Mouse (Mus musculus) heart, embryonic 10.5 days (tissue): Measurements from ENCODE around the gene Filip1l. TPM values are rescaled to one million over a fixed set of nuclear protein-coding genes. Genes with fewer than 3 reads are reported as not detected.
A peak's percentile ranks its signal among the peaks of the same experiment; 100 is the strongest.

Source experiments
- DNase-seq: peaks from one replicate; pipeline ENCODE4 v3.0.0-alpha.2; 2017; ENCODE audit warnings: low spot score
- H3K27ac ChIP-seq: fragments of 300-500 bp; sonication (generic); 2 replicates; pipeline ENCODE4 v1.5.1; 2016; ENCODE audit warnings: mild to moderate bottlenecking
- H3K27me3 ChIP-seq: fragments of 300-500 bp; sonication (generic); 2 replicates; pipeline ENCODE4 v1.6.1; 2016; ENCODE audit warnings: mild to moderate bottlenecking; ENCODE audit not compliant: poor library complexity, insufficient read depth, severe bottlenecking
- H3K36me3 ChIP-seq: fragments of 300-500 bp; sonication (generic); 2 replicates; pipeline ENCODE4 v1.6.1; 2016; ENCODE audit warnings: mild to moderate bottlenecking, moderate library complexity
- H3K4me1 ChIP-seq: fragments of 300-500 bp; sonication (generic); 2 replicates; pipeline ENCODE4 v1.6.1; 2016; ENCODE audit warnings: mild to moderate bottlenecking
- H3K4me3 ChIP-seq: fragments of 300-500 bp; sonication (generic); 2 replicates; pipeline ENCODE4 v1.5.1; 2016; ENCODE audit warnings: mild to moderate bottlenecking, moderate library complexity
- H3K9me3 ChIP-seq: fragments of 300-500 bp; sonication (generic); 2 replicates; pipeline ENCODE4 v1.6.1; 2016; ENCODE audit warnings: mild to moderate bottlenecking, moderate library complexity
- WGBS: fragments of 180-500 bp; shearing (Covaris S2); methylation state at CpG from one replicate; pipeline ENCODE4 v1.1.7; 2016; 5-methylcytosine and 5-hydroxymethylcytosine counted together
- polyA plus RNA-seq: library from polyadenylated mRNA; unstranded; fragments of >200 nt; fragmentation: Nextera tagmentation; extraction: Ambion mirVana; gene quantifications from 2 replicates; pipeline ENCODE4 v1.2.1, GENCODE M21; 2016

Filip1l gene
- polyA plus RNA-seq, 1 experiment from 2014 or later, result 20.3 TPM

GRCm38 (mm10) chr16:57485265-57485664 is 132.4 kb downstream of the Filip1l start:
- no peak overlapping the region for H3K27ac ChIP-seq
- no peak for DNase-seq
- no peak overlapping the region for H3K4me3 ChIP-seq
- 74% methylated on average over 9 of the region's 9 CpGs for WGBS
- H3K9me3 ChIP-seq, result no peaks in the 10 kb centered on the region
- no peaks in the 10 kb centered on the region for H3K27me3 ChIP-seq
- H3K36me3 ChIP-seq, result no peaks in the 10 kb centered on the region
- peaks cover 12% of the 10 kb centered on the region; the same call in 1 of the 2 replicates for H3K4me1 ChIP-seq

GRCm38 (mm10) chr16:57486266-57486665 is 133.4 kb downstream of the Filip1l start:
- Histone ChIP-seq H3K27ac (no peak overlapping the region), H3K27me3 (no peaks in the 10 kb centered on the region), H3K4me1 (peaks cover 8% of the 10 kb centered on the region; the same call in 1 of the 2 replicates), H3K9me3 (no peaks in the 10 kb centered on the region), H3K36me3 (no peaks in the 10 kb centered on the region), H3K4me3 (no peak overlapping the region)
- 89% methylated on average over 5 of the region's 5 CpGs for WGBS
- DNase-seq, result no peak

- no peaks in the 10 kb centered on the region for H3K27me3 ChIP-seq
- H3K27ac ChIP-seq, result no peak overlapping the region
- H3K36me3 ChIP-seq, result no peaks in the 10 kb centered on the region
- 0 out of 2 replicates have a peak, but pooled peaks cover 3% of the 10 kb centered on the region for H3K4me1 ChIP-seq
- no peaks in the 10 kb centered on the region for H3K9me3 ChIP-seq
- H3K4me3 ChIP-seq, result no peak overlapping the region
- no peak for DNase-seq
Measured at GRCm38 (mm10) chr16:57488661-57489060, 135.8 kb downstream of the Filip1l start.

- DNase-seq, result no peak
- H3K9me3 ChIP-seq, result no peaks in the 10 kb centered on the region
- no peak overlapping the region for H3K4me3 ChIP-seq
- peaks cover 2% of the 10 kb centered on the region for H3K4me1 ChIP-seq
- no peak overlapping the region for H3K27ac ChIP-seq
- no peaks in the 10 kb centered on the region for H3K27me3 ChIP-seq
- WGBS, result 88% methylated on average over 8 of the region's 8 CpGs
- H3K36me3 ChIP-seq, result no peaks in the 10 kb centered on the region
Measured at GRCm38 (mm10) chr16:57490691-57491090, 137.8 kb downstream of the Filip1l start.

GRCm38 (mm10) chr16:57491853-57492252 is 139.0 kb downstream of the Filip1l start:
- 91% methylated on average over 4 of the region's 4 CpGs for WGBS
- Histone ChIP-seq H3K9me3 (no peaks in the 10 kb centered on the region), H3K27ac (no peak overlapping the region), H3K36me3 (no peaks in the 10 kb centered on the region), H3K27me3 (no peaks in the 10 kb centered on the region), H3K4me3 (no peak overlapping the region), H3K4me1 (peaks cover 14% of the 10 kb centered on the region)
- no peak for DNase-seq

GRCm38 (mm10) chr16:57495476-57496203 is 142.7 kb downstream of the Filip1l start:
- H3K27ac ChIP-seq, result peak overlapping the region; percentile 10; the same call in 1 of the 2 replicates

GRCm38 (mm10) chr16:57496437-57497173 is 143.7 kb downstream of the Filip1l start:
- no peaks in the 10 kb centered on the region for H3K36me3 ChIP-seq
- H3K27ac ChIP-seq, result peak overlapping the region; percentile 10; the same call in 1 of the 2 replicates
- H3K4me1 ChIP-seq, result peaks cover 17% of the 10 kb centered on the region
- no peak for DNase-seq
- no peaks in the 10 kb centered on the region for H3K9me3 ChIP-seq
- 68% methylated on average over 10 of the region's 10 CpGs for WGBS
- H3K4me3 ChIP-seq, result no peak overlapping the region
- H3K27me3 ChIP-seq, result no peaks in the 10 kb centered on the region

More at GRCm38 (mm10) chr16:57495476-57496203, 142.7 kb downstream of the Filip1l start:
- Histone ChIP-seq H3K4me1 (peaks cover 17% of the 10 kb centered on the region), H3K4me3 (no peak overlapping the region), H3K36me3 (no peaks in the 10 kb centered on the region), H3K27me3 (no peaks in the 10 kb centered on the region), H3K9me3 (no peaks in the 10 kb centered on the region)
- DNase-seq, result no peak
- 73% methylated on average over 10 of the region's 10 CpGs for WGBS

GRCm38 (mm10) chr16:57500851-57501250 is 148.0 kb downstream of the Filip1l start:
- no peak for DNase-seq
- Histone ChIP-seq H3K4me3 (no peak overlapping the region), H3K27ac (no peak overlapping the region), H3K9me3 (no peaks in the 10 kb centered on the region), H3K36me3 (no peaks in the 10 kb centered on the region), H3K27me3 (no peaks in the 10 kb centered on the region), H3K4me1 (peaks cover 18% of the 10 kb centered on the region)
- WGBS, result 74% methylated on average over 3 of the region's 3 CpGs

- no peaks in the 10 kb centered on the region for H3K36me3 ChIP-seq
- WGBS, result 70% methylated on average over 2 of the region's 2 CpGs
- peaks cover 5% of the 10 kb centered on the region; the same call in 1 of the 2 replicates for H3K4me1 ChIP-seq
- DNase-seq, result no peak
- H3K27ac ChIP-seq, result no peak overlapping the region
- H3K9me3 ChIP-seq, result no peaks in the 10 kb centered on the region
- no peaks in the 10 kb centered on the region for H3K27me3 ChIP-seq
- no peak overlapping the region for H3K4me3 ChIP-seq
Measured at GRCm38 (mm10) chr16:57502230-57502629, 149.3 kb downstream of the Filip1l start.

- Histone ChIP-seq H3K36me3 (no peaks in the 10 kb centered on the region), H3K9me3 (no peaks in the 10 kb centered on the region), H3K4me3 (no peak overlapping the region), H3K4me1 (peaks cover 5% of the 10 kb centered on the region; the same call in 1 of the 2 replicates), H3K27ac (no peak overlapping the region), H3K27me3 (no peaks in the 10 kb centered on the region)
- no peak for DNase-seq
- WGBS, result 65% methylated on average over 5 of the region's 5 CpGs
Measured at GRCm38 (mm10) chr16:57502761-57503160, 149.9 kb downstream of the Filip1l start.

GRCm38 (mm10) chr16:57504728-57505127 is 151.8 kb downstream of the Filip1l start:
- Histone ChIP-seq H3K4me3 (no peak overlapping the region), H3K36me3 (no peaks in the 10 kb centered on the region), H3K9me3 (no peaks in the 10 kb centered on the region), H3K27me3 (no peaks in the 10 kb centered on the region), H3K27ac (no peak overlapping the region), H3K4me1 (peaks cover 5% of the 10 kb centered on the region; the same call in 1 of the 2 replicates)
- no peak for DNase-seq
- WGBS, result 83% methylated on average over 4 of the region's 4 CpGs

- no peak overlapping the region for H3K27ac ChIP-seq
- peaks cover 5% of the 10 kb centered on the region; the same call in 1 of the 2 replicates for H3K4me1 ChIP-seq
- no peaks in the 10 kb centered on the region for H3K36me3 ChIP-seq
- H3K27me3 ChIP-seq, result no peaks in the 10 kb centered on the region
- no peaks in the 10 kb centered on the region for H3K9me3 ChIP-seq
- no peak overlapping the region for H3K4me3 ChIP-seq
- DNase-seq, result no peak
- WGBS, result 79% methylated on average over 6 of the region's 6 CpGs
Measured at GRCm38 (mm10) chr16:57506133-57506532, 153.2 kb downstream of the Filip1l start.

GRCm38 (mm10) chr16:57508351-57508750 is 155.5 kb downstream of the Filip1l start:
- Histone ChIP-seq H3K36me3 (no peaks in the 10 kb centered on the region), H3K9me3 (no peaks in the 10 kb centered on the region), H3K27me3 (no peaks in the 10 kb centered on the region), H3K4me3 (no peak overlapping the region), H3K27ac (no peak overlapping the region), H3K4me1 (no peaks in the 10 kb centered on the region)
- DNase-seq, result no peak
- WGBS, result 89% methylated on average over 1 of the region's 1 CpGs
